In the genomic region with DNA sequence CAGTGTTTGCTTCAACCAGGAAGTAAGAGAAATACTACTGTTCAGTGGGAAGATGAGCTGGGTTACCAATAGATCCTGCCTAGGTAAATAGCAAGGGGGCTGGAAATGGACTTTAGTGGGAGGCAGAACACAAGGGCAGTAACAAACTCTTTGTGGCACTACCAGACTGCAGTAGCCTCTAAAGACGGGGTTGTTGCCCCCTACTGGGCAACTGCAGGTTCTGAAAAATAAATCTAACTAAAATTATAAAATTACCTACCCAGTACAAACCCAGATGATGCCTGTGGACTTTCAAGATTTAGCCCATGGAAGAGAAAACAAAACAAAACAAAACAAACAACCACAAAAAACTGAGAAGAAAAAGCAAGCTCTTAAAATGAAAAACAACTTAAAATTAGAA, we compare ENCODE assay signal across 12 mouse cellular contexts. TPM values are rescaled to one million over a fixed set of nuclear protein-coding genes. Genes with fewer than 3 reads are reported as not detected.
DNase-seq lines count a peak whose midpoint lies in the region; TF ChIP-seq lines count a peak whose summit lies in the region.
"Had no signal": no experiment of that assay in that cellular context is flagged by ENCODE, and none has a peak within 500 bp of the region (broad histone marks: within the 10 kb centered on the region; RNA-seq: fewer than 3 reads in every experiment).

No protein-coding gene starts in this region.

- H3K79me2 ChIP-seq in macrophage (ENCODE audit: inconsistent target) = peaks cover 9% of the 10 kb centered on the region; the same call in 1 of the 2 replicates

- no peak overlapping the region for H3K27ac ChIP-seq in cerebellum, adult 2 months (ENCODE audit: insufficient read depth, low read length)
- no peak overlapping the region for H3K27ac ChIP-seq in layer of hippocampus, adult 2 months
- H3K27ac ChIP-seq in ES-Bruce4 (ENCODE audit: insufficient read depth, low read length) (no peak overlapping the region), macrophage (peak overlapping the region; percentile 21)

- TF ChIP-seq CTCF in cerebellum, adult 2 months (IDR thresholded peaks at IDR 0.05; ENCODE audit: borderline replicate concordance, insufficient read depth, low read depth, low read length) = peak; percentile 18; the same call in 1 of the 2 replicates
- peak; percentile 74 for TF ChIP-seq CTCF in layer of hippocampus, adult 2 months (conservative IDR thresholded peaks at IDR 0.05)
- TF ChIP-seq CTCF in ES-Bruce4 (IDR thresholded peaks at IDR 0.05; ENCODE audit: low read depth, low read length) = peak; percentile 1

- 17% methylated on average over 1 of the region's 1 CpGs for WGBS in cerebellum, adult 2 months
- whole genome bisulfite sequencing in macrophage (ENCODE audit: missing documents) = 19% methylated on average over 1 of the region's 1 CpGs

- no peak for TF ChIP-seq POLR2A in cerebellum, adult 2 months (IDR thresholded peaks at IDR 0.05; ENCODE audit: borderline replicate concordance, insufficient read depth, low read length)
- TF ChIP-seq POLR2A in ES-Bruce4 (IDR thresholded peaks at IDR 0.05; ENCODE audit: insufficient read depth, low read length) = no peak

- no peak overlapping the region for H3K4me3 ChIP-seq in cerebellum, adult 2 months (replicated peaks; ENCODE audit: insufficient read depth, low read depth, low read length)
- H3K4me3 ChIP-seq in layer of hippocampus, adult 2 months = no peak overlapping the region
- H3K4me3 ChIP-seq in ES-Bruce4 (ENCODE audit: low read depth, low read length) = no peak overlapping the region
- no peak overlapping the region for H3K4me3 ChIP-seq in macrophage (ENCODE audit: inconsistent target)
- H3K4me3 ChIP-seq: myocyte had no signal

- no peaks in the 10 kb centered on the region for H3K4me1 ChIP-seq in cerebellum, adult 2 months (ENCODE audit: control insufficient read depth, insufficient read depth, low read length)
- H3K4me1 ChIP-seq in ES-Bruce4 (ENCODE audit: control insufficient read depth, insufficient read depth, low read length) = no peaks in the 10 kb centered on the region

- no peaks in the 10 kb centered on the region for H3K27me3 ChIP-seq in cerebellum, adult 2 months (ENCODE audit: control insufficient read depth, insufficient read depth, low read length)
- H3K27me3 ChIP-seq in ES-Bruce4 (ENCODE audit: control insufficient read depth, insufficient read depth, low read length, poor library complexity, severe bottlenecking) = no peaks in the 10 kb centered on the region

- TF ChIP-seq EP300 in ES-Bruce4 (IDR thresholded peaks at IDR 0.05; ENCODE audit: insufficient read depth, low read depth, low read length) = no peak

- no peak overlapping the region for H3K9ac ChIP-seq in ES-Bruce4 (ENCODE audit: low read depth, poor library complexity, severe bottlenecking)

- no peak for DNase-seq in cerebellum, adult 2 months
- no peak for DNase-seq in cerebellum, adult 8-10 months
- no peak for DNase-seq in layer of hippocampus, adult 2 months (ENCODE audit: low spot score in 2 of 2)
- DNase-seq in layer of hippocampus, adult 9-11 months = no peak
- DNase-seq in urinary bladder, postnatal 36 days (ENCODE audit: low spot score in 2 of 2) = no peak
- DNase-seq in cerebellum, adult 9-11 months = no peak
- DNase-seq: adrenal gland, postnatal 14 days; gastrocnemius, postnatal 25 days; left cerebral cortex, postnatal 4 days had no signal

- peaks cover 7% of the 10 kb centered on the region for H3K36me3 ChIP-seq in ES-Bruce4 (ENCODE audit: control insufficient read depth, insufficient read depth, low read length, poor library complexity, severe bottlenecking)
- H3K36me3 ChIP-seq in macrophage (ENCODE audit: inconsistent target) = peaks cover 36% of the 10 kb centered on the region; the same call in 1 of the 2 replicates

- H3K9me3 ChIP-seq in ES-Bruce4 (replicated peaks; ENCODE audit: control insufficient read depth, insufficient read depth, low read length, poor library complexity, severe bottlenecking) = no peaks in the 10 kb centered on the region

RNA-seq across cellular contexts. Expression of gene Nudt5, which starts 20.6 kb away (rescaled TPM):
- 15.2 and 15.7 TPM in 2 replicates for polyA plus RNA-seq in cerebellum, adult 2 months (2012; rRNA removed)
- 10 to 100 TPM; 22.6 to 23.6 TPM for total RNA-seq in layer of hippocampus, adult 2 months (2021)
- polyA plus RNA-seq in ES-Bruce4 (2011; ENCODE audit: insufficient read depth, insufficient read length, low read depth, missing spikeins) = 112 and 123 TPM in 2 replicates
- total RNA-seq in macrophage (2018; cell fraction: chromatin; rRNA removed) = 10 to 100 TPM in 15 of 26 experiments, 1 to 10 TPM in 11; 1.7 to 37.9 (median 12.4) TPM
- total RNA-seq in macrophage (2018; cell fraction: cytosol; rRNA removed) = 10 to 100 TPM; 11.0 to 23.7 (median 16.6) TPM
- total RNA-seq in macrophage (2018; cell fraction: nucleus; rRNA removed) = 10 to 100 TPM in 14 of 26 experiments, 1 to 10 TPM in 12; 3.5 to 34.3 (median 10.7) TPM
- polyA plus RNA-seq in macrophage (2018) = 10.6 to 29.8 TPM (median 12.1 TPM) in 3 replicates

RNA-seq across cellular contexts. Expression of gene Cdc123, which starts 20.8 kb away (rescaled TPM):
- polyA plus RNA-seq in cerebellum, adult 2 months (2012; rRNA removed) = 136 and 142 TPM in 2 replicates
- 100 to 1,000 TPM; 135 to 157 TPM for total RNA-seq in layer of hippocampus, adult 2 months (2021)
- polyA plus RNA-seq in ES-Bruce4 (2011; ENCODE audit: insufficient read depth, insufficient read length, low read depth, missing spikeins) (133 and 142 TPM in 2 replicates), macrophage (2018) (56.0 to 70.6 TPM (median 63.8 TPM) in 3 replicates)
- total RNA-seq in macrophage (2018; cell fraction: chromatin; rRNA removed) = 100 to 1,000 TPM in 12 of 26 experiments, 10 to 100 TPM in 14; 20.8 to 156 (median 87.9) TPM
- total RNA-seq in macrophage (2018; cell fraction: cytosol; rRNA removed) = 100 to 1,000 TPM in 1 of 26 experiments, 10 to 100 TPM in 25; 51.2 to 100 (median 72.8) TPM
- 100 to 1,000 TPM in 1 of 26 experiments, 10 to 100 TPM in 25; 28.8 to 107 (median 67.8) TPM for total RNA-seq in macrophage (2018; cell fraction: nucleus; rRNA removed)

RNA-seq across cellular contexts. Expression of gene Gm13199, which starts 38.5 kb away (rescaled TPM):
- 8.8 and 9.5 TPM in 2 replicates for polyA plus RNA-seq in cerebellum, adult 2 months (2012; rRNA removed)
- total RNA-seq in layer of hippocampus, adult 2 months (2021) = 1 to 10 TPM; 1.5 to 2.6 TPM
- 1.0 and 2.1 TPM in 2 replicates for polyA plus RNA-seq in ES-Bruce4 (2011; ENCODE audit: insufficient read depth, insufficient read length, low read depth, missing spikeins)
- total RNA-seq in macrophage (2018; cell fraction: chromatin; rRNA removed) = 1 to 10 TPM in 3 of 26 experiments, not detected in 23; 1.3 to 2.7 (median 1.5) TPM
- total RNA-seq in macrophage (2018; cell fraction: cytosol; rRNA removed) = under 1 TPM in 2 of 26 experiments, not detected in 24; 0.24 to 0.26 TPM
- total RNA-seq in macrophage (2018; cell fraction: nucleus; rRNA removed) = 1 to 10 TPM in 4 of 26 experiments, not detected in 22; 1.1 to 2.3 (median 1.7) TPM
- polyA plus RNA-seq in macrophage (2018) = 0.38 to 0.52 TPM in 2 of 3 replicates, not detected in the other

Comparison
In these comparisons a context has a peak if more than half of its experiments do, and no peak if none do; other contexts are left out.
1. CTCF ChIP-seq: peak in every context shown above with its lines; median percentile 74 in layer of hippocampus, adult 2 months; 18 in cerebellum, adult 2 months; 1 in ES-Bruce4.